In the genomic region with DNA sequence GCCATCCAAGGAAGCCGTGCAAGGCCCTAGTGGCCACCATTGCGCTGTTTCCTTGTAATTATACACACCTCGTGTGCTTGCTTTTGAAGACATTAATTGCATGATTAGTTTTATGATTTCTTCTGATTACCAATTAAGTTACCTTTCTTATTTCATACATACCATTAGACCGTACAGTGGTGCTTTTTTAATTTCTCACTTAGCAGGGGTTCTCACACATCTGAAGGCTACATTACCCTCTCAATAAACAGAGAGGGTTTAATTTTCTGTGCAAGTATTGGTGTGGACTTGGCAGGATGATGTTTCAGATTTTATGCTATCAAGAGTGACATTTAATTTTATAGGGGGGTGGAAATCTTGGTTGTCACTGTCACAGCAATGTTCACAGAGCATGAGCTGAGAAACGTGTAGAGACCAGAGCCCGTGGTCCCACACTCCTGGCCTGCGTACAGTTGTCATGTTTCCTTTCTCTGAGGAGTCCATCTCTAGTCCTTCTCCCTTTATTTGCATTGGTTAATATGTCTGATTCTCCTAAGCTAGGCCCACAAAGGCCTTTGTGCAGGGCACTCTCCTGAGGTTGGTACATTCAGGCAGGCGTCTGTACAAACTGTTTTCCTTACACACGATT, we compare ENCODE assay signal across 9 mouse cellular contexts.
DNase-seq lines count a peak whose midpoint lies in the region; ATAC-seq and TF ChIP-seq lines count a peak whose summit lies in the region.
"Had no signal": no experiment of that assay in that cellular context is flagged by ENCODE, and none has a peak within 500 bp of the region (broad histone marks: within the 10 kb centered on the region; RNA-seq: fewer than 3 reads in every experiment).

No protein-coding gene starts in this region.

- no peak; the same call in 1 of the 2 replicates for ATAC-seq in kidney, embryonic 14.5 days (ENCODE audit: low FRiP score, low TSS enrichment)
- ATAC-seq in forebrain, postnatal 0 days = no peak; the same call in 1 of the 2 replicates
- 0 out of 2 replicates have a peak, but pooled peaks have one; percentile 43 for ATAC-seq in limb, embryonic 13.5 days (ENCODE audit: low FRiP score, low read depth)

- H3K36me3 ChIP-seq in kidney, embryonic 14.5 days (ENCODE audit: control insufficient read depth, insufficient read depth, low read length) = no peaks in the 10 kb centered on the region
- no peaks in the 10 kb centered on the region for H3K36me3 ChIP-seq in forebrain, postnatal 0 days (ENCODE audit: insufficient read depth)
- no peaks in the 10 kb centered on the region for H3K36me3 ChIP-seq in limb, embryonic 13.5 days

- no peak for TF ChIP-seq CTCF in forebrain, postnatal 0 days (IDR thresholded peaks at IDR 0.05; ENCODE audit: low read depth)
- TF ChIP-seq CTCF in olfactory bulb, adult 2 months (IDR thresholded peaks at IDR 0.05; ENCODE audit: insufficient read depth, low read depth, low read length) = no peak

- H3K9ac ChIP-seq in kidney, embryonic 14.5 days (ENCODE audit: low read depth, low read length) = no peak overlapping the region
- H3K9ac ChIP-seq in forebrain, postnatal 0 days = 0 out of 2 replicates have a peak overlapping the region, but pooled peaks have one; percentile 6
- H3K9ac ChIP-seq in limb, embryonic 13.5 days = no peak overlapping the region

- H3K27ac ChIP-seq in kidney, embryonic 14.5 days (ENCODE audit: low read depth, low read length) = no peak overlapping the region
- H3K27ac ChIP-seq in forebrain, postnatal 0 days (ENCODE audit: low read depth, low read length) = peak overlapping the region; percentile 29; the same call in 1 of the 2 replicates
- H3K27ac ChIP-seq in limb, embryonic 13.5 days = no peak overlapping the region
- H3K27ac ChIP-seq in olfactory bulb, adult 2 months (ENCODE audit: insufficient read depth, low read depth, low read length) = no peak overlapping the region

- no peak for TF ChIP-seq POLR2A in olfactory bulb, adult 2 months (IDR thresholded peaks at IDR 0.05; ENCODE audit: insufficient read depth, low read depth, low read length)

- no peaks in the 10 kb centered on the region for H3K9me3 ChIP-seq in kidney, embryonic 14.5 days (ENCODE audit: control insufficient read depth, low read length)
- H3K9me3 ChIP-seq in forebrain, postnatal 0 days (ENCODE audit: low read length) = no peaks in the 10 kb centered on the region
- no peaks in the 10 kb centered on the region for H3K9me3 ChIP-seq in limb, embryonic 13.5 days

- 75% methylated on average over 9 of the region's 9 CpGs for WGBS in kidney, embryonic 14.5 days
- WGBS in forebrain, postnatal 0 days = 36% methylated on average over 9 of the region's 9 CpGs
- WGBS in limb, embryonic 13.5 days = 60% methylated on average over 9 of the region's 9 CpGs
- 82% methylated on average over 9 of the region's 9 CpGs for WGBS in olfactory bulb, adult 2 months

- no peak overlapping the region for H3K4me3 ChIP-seq in kidney, embryonic 14.5 days (ENCODE audit: low read length)
- no peak overlapping the region for H3K4me3 ChIP-seq in forebrain, postnatal 0 days (ENCODE audit: low read depth, low read length)
- H3K4me3 ChIP-seq in limb, embryonic 13.5 days = no peak overlapping the region
- peak overlapping the region; percentile 26 for H3K4me3 ChIP-seq in olfactory bulb, adult 2 months (ENCODE audit: insufficient read depth, low read depth, low read length)

- H3K27me3 ChIP-seq in kidney, embryonic 14.5 days (ENCODE audit: control insufficient read depth, insufficient read depth, low read length) = no peaks in the 10 kb centered on the region
- peaks cover 3% of the 10 kb centered on the region; the same call in 1 of the 2 replicates for H3K27me3 ChIP-seq in forebrain, postnatal 0 days (ENCODE audit: insufficient read depth, low read length)
- H3K27me3 ChIP-seq in limb, embryonic 13.5 days = no peaks in the 10 kb centered on the region

- DNase-seq in kidney, postnatal 10 days = no peak
- no peak for DNase-seq in forebrain, postnatal 0 days
- no peak for DNase-seq in ovary, postnatal 36 days (ENCODE audit: low spot score)
- DNase-seq in cerebellum, postnatal 36 days = no peak
- DNase-seq in Muller cell, postnatal 12 days (ENCODE audit: inconsistent ontology term) = no peak
- DNase-seq: lung, adult 2 months had no signal

- 0 out of 2 replicates have a peak overlapping the region, but pooled peaks have one; percentile 12 for H3K4me2 ChIP-seq in kidney, embryonic 14.5 days (replicated peaks; ENCODE audit: low read depth, low read length)
- peak overlapping the region; percentile 44 for H3K4me2 ChIP-seq in forebrain, postnatal 0 days (ENCODE audit: low read depth)
- peak overlapping the region; percentile 49 for H3K4me2 ChIP-seq in limb, embryonic 13.5 days (replicated peaks)

- no peaks in the 10 kb centered on the region for H3K4me1 ChIP-seq in kidney, embryonic 14.5 days (ENCODE audit: control insufficient read depth, insufficient read depth, low read length)
- H3K4me1 ChIP-seq in forebrain, postnatal 0 days (ENCODE audit: insufficient read depth) = peaks cover 12% of the 10 kb centered on the region; the same call in 1 of the 2 replicates
- peaks cover 11% of the 10 kb centered on the region for H3K4me1 ChIP-seq in limb, embryonic 13.5 days
- H3K4me1 ChIP-seq in olfactory bulb, adult 2 months (ENCODE audit: control insufficient read depth, insufficient read depth, low read length) = peaks cover 17% of the 10 kb centered on the region
